Comparison of ENCODE assay signal across 21 mouse cellular contexts in genomic region chr16:84627052-84627451, GRCm38 (mm10).
DNase-seq lines count a peak whose midpoint lies in the region; TF ChIP-seq lines count a peak whose summit lies in the region.
"Had no signal": no experiment of that assay in that cellular context is flagged by ENCODE, and none has a peak within 500 bp of the region (broad histone marks: within the 10 kb centered on the region; RNA-seq: fewer than 3 reads in every experiment).

No protein-coding gene starts in this region.

- intact Hi-C loops in left cerebral cortex, postnatal 14 days (cut with DNase I): no loop called here
- intact Hi-C loops in heart, postnatal 25 days (cut with DNase I): no loop called here

- H3ac ChIP-seq in C2C12 (ENCODE audit: control insufficient read depth, insufficient read length, low read depth): no peak overlapping the region

- no peaks in the 10 kb centered on the region for H3K79me3 ChIP-seq in C2C12 (ENCODE audit: low read depth)

- H3K4me3 ChIP-seq in C2C12 (ENCODE audit: insufficient read depth, poor library complexity, severe bottlenecking): no peak overlapping the region
- H3K4me3 ChIP-seq: forebrain, embryonic 15.5 days; heart, embryonic 15.5 days; hindbrain, embryonic 15.5 days; limb, embryonic 10.5 days; liver, embryonic 15.5 days; lung, embryonic 15.5 days; megakaryocyte, embryonic 14.5 days; midbrain, embryonic 13.5 days; neural tube, embryonic 12.5 days had no signal

- H3K27me3 ChIP-seq in C2C12 (ENCODE audit: control insufficient read depth, insufficient read depth, insufficient read length): no peaks in the 10 kb centered on the region
- H3K27me3 ChIP-seq: forebrain, embryonic 15.5 days; heart, embryonic 15.5 days; hindbrain, embryonic 15.5 days; liver, embryonic 15.5 days; lung, embryonic 15.5 days; megakaryocyte, embryonic 14.5 days; midbrain, embryonic 13.5 days; neural tube, embryonic 12.5 days had no signal

- no peak for TF ChIP-seq CTCF in C2C12 (IDR thresholded peaks at IDR 0.05; ENCODE audit: control insufficient read depth, insufficient read depth, insufficient read length)

- H3K36me3 ChIP-seq in C2C12 (ENCODE audit: control insufficient read depth, insufficient read depth): no peaks in the 10 kb centered on the region
- H3K36me3 ChIP-seq: forebrain, embryonic 15.5 days; heart, embryonic 15.5 days; hindbrain, embryonic 15.5 days; limb, embryonic 10.5 days; liver, embryonic 15.5 days; lung, embryonic 15.5 days; midbrain, embryonic 13.5 days; neural tube, embryonic 12.5 days had no signal

- no peaks in the 10 kb centered on the region for H3K79me2 ChIP-seq in C2C12 (ENCODE audit: control insufficient read depth, insufficient read depth)

- DNase-seq in left cerebral cortex, postnatal 14 days (ENCODE audit: low spot score in 2 of 2): peak; percentile 3 to 46
- no peak for DNase-seq in left cerebral cortex, adult 9 months (ENCODE audit: low spot score in 2 of 2)
- peak; percentile 58 for DNase-seq in brain, adult 2 months (ENCODE audit: low read depth, low spot score)
- peak; percentile 17 for DNase-seq in telencephalon, adult 2 months (ENCODE audit: low read depth, low spot score)
- DNase-seq in heart, postnatal 25 days (ENCODE audit: low spot score): no peak
- DNase-seq in layer of hippocampus, postnatal 14 days (ENCODE audit: low spot score in 2 of 2): no peak
- DNase-seq: cerebellum, adult 2 months; cerebellum, postnatal 36 days; kidney, postnatal 36 days; liver; lung, postnatal 36 days had no signal

TF ChIP-seq in C2C12, 6 proteins besides CTCF, POLR2A, EP300 and RAD21:
- TF ChIP-seq CEBPB (IDR thresholded peaks at IDR 0.05; ENCODE audit: low read depth) (peak; percentile 75), FOSL1 (IDR thresholded peaks at IDR 0.05; ENCODE audit: insufficient read depth, low read length, poor library complexity, severe bottlenecking) (no peak), MYOG (IDR thresholded peaks at IDR 0.05; ENCODE audit: control insufficient read depth, extremely low read depth, insufficient read length) (no peak)

Comparison
In these comparisons a context has a peak if more than half of its experiments do, and no peak if none do; other contexts are left out.
1. DNase-seq: peak in left cerebral cortex, postnatal 14 days (2 of 2), brain, adult 2 months (single experiment) and telencephalon, adult 2 months (single experiment); none in left cerebral cortex, adult 9 months (0 of 2), heart, postnatal 25 days (single experiment) and layer of hippocampus, postnatal 14 days (0 of 2).